Mouse (Mus musculus) CH12.LX (cell line): ENCODE results near the gene Cd300ld3. TPM values are rescaled to one million over a fixed set of nuclear protein-coding genes. Genes with fewer than 3 reads are reported as not detected.

Source experiments
- DNase-seq: peaks from one replicate; pipeline ENCODE4 v3.0.0-alpha.2; 2013; ENCODE audit errors: extremely low read depth
- H3K27ac ChIP-seq: 2 replicates; pipeline ENCODE4 v1.5.1; 2012; ENCODE audit warnings: low read depth, mild to moderate bottlenecking, control low read depth, moderate library complexity; ENCODE audit not compliant: insufficient read depth
- H3K27me3 ChIP-seq: replicated peaks from 2 replicates; pipeline ENCODE3; 2012; ENCODE audit warnings: inconsistent platforms
- H3K36me3 ChIP-seq, 2 experiments: replicated peaks in 1 of 2; 2 replicates each; pipeline versions ENCODE3 to v1.6.1; 2012; ENCODE audit warnings: inconsistent platforms in 1 of 2, low read length in 1 of 2, mild to moderate bottlenecking in 1 of 2, mixed read lengths in 1 of 2, moderate library complexity in 1 of 2; ENCODE audit not compliant: control insufficient read depth in 1 of 2, insufficient read depth in 1 of 2
- H3K4me1 ChIP-seq, 2 experiments: 2 replicates each; pipeline ENCODE4 v1.6.1; 2012; ENCODE audit warnings: inconsistent platforms in 1 of 2, moderate library complexity in 1 of 2; ENCODE audit not compliant: insufficient read depth in 2 of 2, control insufficient read depth in 1 of 2
- H3K4me2 ChIP-seq: 2 replicates; pipeline ENCODE4 v1.6.1; 2012; ENCODE audit warnings: low read depth, mild to moderate bottlenecking, control low read depth; ENCODE audit not compliant: poor library complexity, insufficient read depth, severe bottlenecking
- H3K4me3 ChIP-seq, 3 experiments: fragments of 150-350 bp in 1 of 3; sonication (generic) in 1 of 3; replicated peaks in 1 of 3; 2 replicates each; pipeline versions ENCODE3 to v1.5.1; 2011 to 2012; ENCODE audit warnings: low read depth in 2 of 3, low read length in 2 of 3, mild to moderate bottlenecking in 2 of 3, moderate library complexity in 2 of 3, control low read depth in 1 of 3, improper control_type of control experiment in 1 of 3, inconsistent platforms in 1 of 3, mixed read lengths in 1 of 3; ENCODE audit not compliant: poor library complexity in 1 of 3
- H3K79me2 ChIP-seq: replicated peaks from 2 replicates; pipeline ENCODE4 v1.6.1; 2012; ENCODE audit warnings: mild to moderate bottlenecking, moderate library complexity; ENCODE audit not compliant: control insufficient read depth, poor library complexity, insufficient read depth, severe bottlenecking; ENCODE audit errors: extremely low read depth
- H3K9ac ChIP-seq: 2 replicates; pipeline ENCODE4 v1.6.1; 2012; ENCODE audit warnings: low read depth, mild to moderate bottlenecking, control low read depth, moderate library complexity; ENCODE audit not compliant: insufficient read depth
- H3K9me3 ChIP-seq: replicated peaks from 2 replicates; pipeline ENCODE3; 2012; ENCODE audit warnings: low read length, inconsistent platforms, mixed read lengths
- CHD1 ChIP-seq: IDR thresholded peaks from 2 replicates; pipeline ENCODE4 v1.6.1; 2012; ENCODE audit warnings: low read depth, low read length, improper control_type of control experiment, inconsistent platforms
- CHD2 ChIP-seq: IDR thresholded peaks from 2 replicates; pipeline ENCODE4 v1.6.1; 2011; ENCODE audit warnings: low read length, improper control_type of control experiment
- CTCF ChIP-seq, 2 experiments: IDR thresholded peaks in 1 of 2; conservative IDR thresholded peaks in 1 of 2; 2 replicates each; pipeline ENCODE4 v1.5.1; 2011 to 2012; ENCODE audit warnings: low read depth in 2 of 2, low read length in 2 of 2, improper control_type of control experiment in 1 of 2, inconsistent platforms in 1 of 2, mild to moderate bottlenecking in 1 of 2, moderate library complexity in 1 of 2
- ELF1 ChIP-seq: IDR thresholded peaks from 2 replicates; pipeline ENCODE4 v1.6.1; 2014; ENCODE audit warnings: low read depth, mild to moderate bottlenecking, inconsistent platforms, low read length, improper control_type of control experiment
- EP300 ChIP-seq: IDR thresholded peaks from 2 replicates; pipeline ENCODE4 v1.6.1; 2011; ENCODE audit warnings: low read length, improper control_type of control experiment
- ETS1 ChIP-seq: conservative IDR thresholded peaks from 2 replicates; pipeline ENCODE4 v1.6.1; 2012; ENCODE audit warnings: low read depth, mild to moderate bottlenecking, inconsistent platforms, low read length, improper control_type of control experiment, moderate library complexity
- GABPA ChIP-seq: IDR thresholded peaks from 2 replicates; pipeline ENCODE4 v1.6.1; 2012; ENCODE audit warnings: low read depth, low read length, improper control_type of control experiment, inconsistent platforms; ENCODE audit not compliant: insufficient replicate concordance
- IRF4 ChIP-seq: IDR thresholded peaks from 2 replicates; pipeline ENCODE4 v1.6.1; 2014; ENCODE audit warnings: low read depth, mild to moderate bottlenecking, inconsistent platforms, low read length, improper control_type of control experiment
- JUN ChIP-seq: IDR thresholded peaks from 2 replicates; pipeline ENCODE4 v1.6.1; 2011; ENCODE audit warnings: low read depth, mild to moderate bottlenecking, low read length, improper control_type of control experiment, moderate library complexity; ENCODE audit not compliant: insufficient read depth
- JUND ChIP-seq: conservative IDR thresholded peaks from 2 replicates; pipeline ENCODE4 v1.6.1; 2011; ENCODE audit warnings: low read depth, low read length, improper control_type of control experiment
- KAT2A ChIP-seq: IDR thresholded peaks from 2 replicates; pipeline ENCODE4 v1.6.1; 2012; ENCODE audit warnings: low read length, improper control_type of control experiment, inconsistent platforms; ENCODE audit not compliant: insufficient replicate concordance
- MAX ChIP-seq: IDR thresholded peaks from 2 replicates; pipeline ENCODE4 v1.6.1; 2011; ENCODE audit warnings: low read length, improper control_type of control experiment
- MEF2A ChIP-seq: IDR thresholded peaks from 2 replicates; pipeline ENCODE4 v1.6.1; 2014; ENCODE audit warnings: low read depth, mild to moderate bottlenecking, inconsistent platforms, low read length, improper control_type of control experiment, borderline replicate concordance
- MYC ChIP-seq: IDR thresholded peaks from 2 replicates; pipeline ENCODE4 v1.6.1; 2011; ENCODE audit warnings: low read depth, mild to moderate bottlenecking, improper control_type of control experiment, low read length
- NELFE ChIP-seq: IDR thresholded peaks from 2 replicates; pipeline ENCODE4 v1.6.1; 2011; ENCODE audit warnings: low read depth, low read length, improper control_type of control experiment
- PAX5 ChIP-seq: IDR thresholded peaks from 2 replicates; pipeline ENCODE4 v1.6.1; 2012; ENCODE audit warnings: low read length, inconsistent platforms, mixed read lengths
- POLR2AphosphoS2 ChIP-seq: IDR thresholded peaks from 2 replicates; pipeline ENCODE4 v1.6.1; 2011; ENCODE audit warnings: low read depth, low read length, improper control_type of control experiment
- RAD21 ChIP-seq: IDR thresholded peaks from 2 replicates; pipeline ENCODE4 v1.6.1; 2011; ENCODE audit warnings: low read depth, mild to moderate bottlenecking, low read length, improper control_type of control experiment, moderate library complexity
- RCOR1 ChIP-seq: conservative IDR thresholded peaks from 2 replicates; pipeline ENCODE4 v1.6.1; 2012; ENCODE audit warnings: low read depth, mild to moderate bottlenecking, inconsistent platforms, low read length, improper control_type of control experiment
- SMC3 ChIP-seq: IDR thresholded peaks from 2 replicates; pipeline ENCODE4 v1.6.1; 2011; ENCODE audit warnings: low read depth, low read length, improper control_type of control experiment
- UBTF ChIP-seq: IDR thresholded peaks from 2 replicates; pipeline ENCODE4 v1.6.1; 2012; ENCODE audit warnings: low read depth, mild to moderate bottlenecking, inconsistent platforms, low read length, improper control_type of control experiment, moderate library complexity
- USF1 ChIP-seq: IDR thresholded peaks from 2 replicates; pipeline ENCODE4 v1.6.1; 2014; ENCODE audit warnings: low read depth, mild to moderate bottlenecking, inconsistent platforms, low read length, improper control_type of control experiment
- USF2 ChIP-seq: conservative IDR thresholded peaks from 2 replicates; pipeline ENCODE4 v1.6.1; 2011; ENCODE audit warnings: low read depth, low read length, improper control_type of control experiment
- ZC3H11A ChIP-seq: IDR thresholded peaks from 2 replicates; pipeline ENCODE4 v1.6.1; 2012; ENCODE audit warnings: low read depth, mild to moderate bottlenecking, inconsistent platforms, low read length, improper control_type of control experiment
- ZKSCAN1 ChIP-seq: IDR thresholded peaks from 2 replicates; pipeline ENCODE4 v1.6.1; 2012; ENCODE audit warnings: low read depth, inconsistent platforms, low read length, improper control_type of control experiment, borderline replicate concordance
- ZMIZ1 ChIP-seq: IDR thresholded peaks from 2 replicates; pipeline ENCODE4 v1.6.1; 2012; ENCODE audit warnings: low read depth, mild to moderate bottlenecking, inconsistent platforms, low read length, improper control_type of control experiment
- dilution Hi-C: fragments of 300-500 bp; cut with MboI; formaldehyde crosslinking; loops from 2 replicates; pipeline ENCODE4 v1.14.3; 2020; ENCODE audit warnings: low sequenced_read_pairs; ENCODE audit not compliant: extremely low pct_unique_long_range_greater_than_20kb, extremely low pct_ligation_motif_present
- in situ Hi-C: fragments of 300-500 bp; cut with MboI; formaldehyde crosslinking; loops from 3 replicates; pipeline ENCODE4 v1.14.3; 2019; ENCODE audit warnings: low sequenced_read_pairs, low pct_ligation_motif_present, low pct_unique_long_range_greater_than_20kb, mixed read lengths
- polyA plus RNA-seq: library from polyadenylated mRNA; unstranded; fragments of >175 nt; gene quantifications from 2 replicates; pipeline ENCODE4 v1.2.1, GENCODE M21; 2012; ENCODE audit warnings: low read depth; ENCODE audit not compliant: insufficient read length
- total RNA-seq, 2 experiments: library from RNA; depleted of rRNA; stranded (reverse); fragments of 300-350 nt in 1 of 2; fragments of >200 nt in 1 of 2; gene quantifications; 2 replicates each; pipeline ENCODE4 v1.2.3; 2012 to 2014

Cd300ld3 gene
- total and polyA plus RNA-seq, 3 experiments, result 0.37 to 0.42 TPM; not detected in 1

- H3K4me2 ChIP-seq, result no peak overlapping the region
- peaks cover 82% of the 10 kb centered on the region for H3K27me3 ChIP-seq
- no peak for DNase-seq
- no peaks in the 10 kb centered on the region for H3K36me3 ChIP-seq
- TF ChIP-seq RCOR1 (no peak), ETS1 (no peak), NELFE (no peak), KAT2A (no peak), JUN (no peak), POLR2AphosphoS2 (no peak), IRF4 (no peak), PAX5 (no peak), USF1 (no peak), ELF1 (no peak), GABPA (no peak), RAD21 (no peak), MYC (no peak), SMC3 (no peak), EP300 (no peak), ZC3H11A (no peak), CHD2 (no peak), JUND (no peak), ZMIZ1 (no peak), CTCF (conservative IDR thresholded peaks at IDR 0.05 in 1 of 2, IDR thresholded peaks at IDR 0.05 in 1 of 2; ENCODE audit: low read depth in 2 of 2, low read length in 2 of 2) (no peak)
- in situ Hi-C loops (loop anchor here (10.0 kb wide), 1 partner anchor 54 kb away; the partner anchor contains the start of gene Cd300c2), dilution Hi-C loops (no loop called here)
- H3K9ac ChIP-seq, result no peak overlapping the region
- H3K79me2 ChIP-seq, result no peaks in the 10 kb centered on the region
- no peak overlapping the region for H3K4me3 ChIP-seq
- H3K9me3 ChIP-seq, result no peaks in the 10 kb centered on the region
- no peak overlapping the region for H3K27ac ChIP-seq
- no peaks in the 10 kb centered on the region for H3K4me1 ChIP-seq
These were observed 10.5 kb upstream of the Cd300ld3 start for GRCm38 (mm10) chr11:115058701-115059100.

- Histone ChIP-seq H3K9me3 (no peaks in the 10 kb centered on the region), H3K9ac (no peak overlapping the region), H3K27me3 (peaks cover 91% of the 10 kb centered on the region), H3K27ac (no peak overlapping the region), H3K4me1 (no peaks in the 10 kb centered on the region), H3K79me2 (no peaks in the 10 kb centered on the region), H3K4me2 (no peak overlapping the region), H3K36me3 (no peaks in the 10 kb centered on the region), H3K4me3 (no peak overlapping the region)
- TF ChIP-seq KAT2A, result no peak
- no peak for TF ChIP-seq ELF1
- TF ChIP-seq UBTF, result no peak
- no peak for TF ChIP-seq ETS1
- TF ChIP-seq USF2, result no peak
- TF ChIP-seq EP300, result no peak
- no peak for TF ChIP-seq CHD1
- TF ChIP-seq MYC, result no peak
- no peak for TF ChIP-seq MEF2A
- no peak for TF ChIP-seq MAX
- no peak for TF ChIP-seq ZKSCAN1
- in situ Hi-C loops (loop anchor here (10.0 kb wide), 1 partner anchor 50 kb away; the partner anchor contains the start of gene Cd300c2), dilution Hi-C loops (no loop called here)
- DNase-seq, result no peak
These were observed 6.3 kb upstream of the Cd300ld3 start for GRCm38 (mm10) chr11:115054537-115054936.
